Mouse (Mus musculus) bone marrow macrophage, adult 2 months (primary cell): ENCODE data around the gene Radil.

Experiments used
- CTCF ChIP-seq: IDR thresholded peaks from 2 replicates; pipeline ENCODE4 v1.5.1; 2012; ENCODE audit warnings: low read depth, mild to moderate bottlenecking, low read length, moderate library complexity
- POLR2A ChIP-seq: IDR thresholded peaks from 2 replicates; pipeline ENCODE4 v1.6.1; 2012; ENCODE audit warnings: mild to moderate bottlenecking, low read depth, low read length, borderline replicate concordance

GRCm38 (mm10) chr5:142510061-142510414, 40.9 kb downstream of the Radil start:
- TF ChIP-seq CTCF (no peak), POLR2A (no peak)
